Mouse (Mus musculus) forebrain, embryonic 16.5 days (tissue): ENCODE measurements around the gene Cep170. TPM values are rescaled to one million over a fixed set of nuclear protein-coding genes. Genes with fewer than 3 reads are reported as not detected.

Source experiments
- ATAC-seq: fragments of 200-750 bp; cut with Nextera tagmentation; 2 replicates; pipeline ENCODE4 v1.8.0; 2017; ENCODE audit warnings: mild to moderate bottlenecking, moderate library complexity
- H3K27ac ChIP-seq: fragments of 300-500 bp; sonication (generic); 2 replicates; pipeline ENCODE4 v1.5.1; 2014; ENCODE audit warnings: low read length, control low read depth
- H3K27me3 ChIP-seq: fragments of 300-500 bp; sonication (generic); replicated peaks from 2 replicates; pipeline ENCODE4 v1.6.1; 2014; ENCODE audit warnings: low read length; ENCODE audit not compliant: control insufficient read depth, insufficient read depth
- H3K36me3 ChIP-seq: fragments of 300-500 bp; sonication (generic); 2 replicates; pipeline ENCODE4 v1.6.1; 2014; ENCODE audit not compliant: control insufficient read depth, insufficient read depth
- H3K4me1 ChIP-seq: fragments of 300-500 bp; sonication (generic); replicated peaks from 2 replicates; pipeline ENCODE4 v1.6.1; 2014; ENCODE audit warnings: low read length; ENCODE audit not compliant: control insufficient read depth, insufficient read depth
- H3K4me2 ChIP-seq: fragments of 300-500 bp; sonication (generic); 2 replicates; pipeline ENCODE4 v1.6.1; 2014; ENCODE audit warnings: mild to moderate bottlenecking, low read length, control low read depth
- H3K4me3 ChIP-seq: fragments of 300-500 bp; sonication (generic); replicated peaks from 2 replicates; pipeline ENCODE4 v1.5.1; 2014; ENCODE audit warnings: mild to moderate bottlenecking, low read length, control low read depth
- H3K9ac ChIP-seq: fragments of 300-500 bp; sonication (generic); replicated peaks from 2 replicates; pipeline ENCODE4 v1.6.1; 2014; ENCODE audit warnings: low read depth, low read length, control low read depth
- H3K9me3 ChIP-seq: fragments of 300-500 bp; sonication (generic); 2 replicates; pipeline ENCODE4 v1.6.1; 2016; ENCODE audit warnings: low read length; ENCODE audit not compliant: control insufficient read depth
- WGBS: fragments of 180-500 bp; shearing (Covaris S2); extraction: QIAGEN DNeasy Blood & Tissue Kit; methylation state at CpG from one replicate; pipeline ENCODE4 v1.1.7; 2014; 5-methylcytosine and 5-hydroxymethylcytosine counted together
- polyA plus RNA-seq: library from polyadenylated mRNA; unstranded; fragments of >200 nt; fragmentation: Nextera tagmentation; extraction: Ambion mirVana; gene quantifications from 2 replicates; pipeline ENCODE4 v1.2.1, GENCODE M21; 2015

The Cep170 gene
- polyA plus RNA-seq, 1 experiment from 2014 or later, result 152 TPM

- Histone ChIP-seq H3K9ac (no peak overlapping the region), H3K4me1 (peaks cover 6% of the 10 kb centered on the region), H3K9me3 (no peaks in the 10 kb centered on the region), H3K4me2 (no peak overlapping the region), H3K27me3 (no peaks in the 10 kb centered on the region), H3K27ac (no peak overlapping the region), H3K36me3 (peaks cover 10% of the 10 kb centered on the region; the same call in 1 of the 2 replicates), H3K4me3 (no peak overlapping the region)
- ATAC-seq, result no peak
- 92% methylated on average over 7 of the region's 7 CpGs for WGBS
Measured at GRCm38 (mm10) chr1:176789326-176789725, 24.5 kb downstream of the Cep170 start.

GRCm38 (mm10) chr1:176774533-176774932, 39.3 kb downstream of the Cep170 start:
- ATAC-seq, result no peak
- H3K36me3 ChIP-seq, result peaks cover 23% of the 10 kb centered on the region
- H3K27me3 ChIP-seq, result no peaks in the 10 kb centered on the region
- no peak overlapping the region for H3K4me2 ChIP-seq
- 36% methylated on average over 4 of the region's 4 CpGs for WGBS
- H3K27ac ChIP-seq, result no peak overlapping the region
- H3K9me3 ChIP-seq, result no peaks in the 10 kb centered on the region
- no peaks in the 10 kb centered on the region for H3K4me1 ChIP-seq
- H3K9ac ChIP-seq, result no peak overlapping the region
- no peak overlapping the region for H3K4me3 ChIP-seq

- ATAC-seq, result no peak
- H3K4me1 ChIP-seq, result no peaks in the 10 kb centered on the region
- no peaks in the 10 kb centered on the region for H3K27me3 ChIP-seq
- H3K4me2 ChIP-seq, result no peak overlapping the region
- WGBS, result 83% methylated on average over 2 of the region's 2 CpGs
- H3K27ac ChIP-seq, result no peak overlapping the region
- no peak overlapping the region for H3K4me3 ChIP-seq
- peaks cover 4% of the 10 kb centered on the region for H3K36me3 ChIP-seq
- no peak overlapping the region for H3K9ac ChIP-seq
- H3K9me3 ChIP-seq, result no peaks in the 10 kb centered on the region
Measured at GRCm38 (mm10) chr1:176762295-176762694, 51.6 kb downstream of the Cep170 start.

GRCm38 (mm10) chr1:176760673-176761072, 53.2 kb downstream of the Cep170 start:
- Histone ChIP-seq H3K36me3 (peaks cover 13% of the 10 kb centered on the region), H3K4me2 (no peak overlapping the region), H3K4me3 (no peak overlapping the region), H3K9me3 (no peaks in the 10 kb centered on the region), H3K27me3 (no peaks in the 10 kb centered on the region), H3K27ac (no peak overlapping the region), H3K4me1 (no peaks in the 10 kb centered on the region), H3K9ac (no peak overlapping the region)
- WGBS, result 100% methylated on average over 1 of the region's 1 CpGs
- ATAC-seq, result no peak

- Histone ChIP-seq H3K27me3 (no peaks in the 10 kb centered on the region), H3K4me1 (peaks cover 7% of the 10 kb centered on the region), H3K9ac (no peak overlapping the region), H3K4me3 (no peak overlapping the region), H3K36me3 (peaks cover 22% of the 10 kb centered on the region), H3K27ac (no peak overlapping the region), H3K4me2 (no peak overlapping the region), H3K9me3 (no peaks in the 10 kb centered on the region)
- 90% methylated on average over 9 of the region's 9 CpGs for WGBS
- ATAC-seq, result no peak
Measured at GRCm38 (mm10) chr1:176755586-176755985, 58.3 kb downstream of the Cep170 start.

- no peaks in the 10 kb centered on the region for H3K9me3 ChIP-seq
- no peaks in the 10 kb centered on the region for H3K27me3 ChIP-seq
- no peak overlapping the region for H3K4me2 ChIP-seq
- 42% methylated on average over 14 of the region's 14 CpGs for WGBS
- H3K4me3 ChIP-seq, result no peak overlapping the region
- no peak overlapping the region for H3K9ac ChIP-seq
- peak; percentile 68 for ATAC-seq
- peaks cover 26% of the 10 kb centered on the region for H3K36me3 ChIP-seq
- H3K4me1 ChIP-seq, result peaks cover 7% of the 10 kb centered on the region
- H3K27ac ChIP-seq, result no peak overlapping the region
Measured at GRCm38 (mm10) chr1:176753861-176754718, 59.8 kb downstream of the Cep170 start.

- no peak overlapping the region for H3K4me2 ChIP-seq
Measured at GRCm38 (mm10) chr1:176749708-176750107, 64.2 kb downstream of the Cep170 start.

GRCm38 (mm10) chr1:176732834-176733233, 81.0 kb downstream of the Cep170 start:
- no peak overlapping the region for H3K9ac ChIP-seq
- no peak overlapping the region for H3K4me3 ChIP-seq
- no peaks in the 10 kb centered on the region for H3K9me3 ChIP-seq
- WGBS, result 93% methylated on average over 2 of the region's 2 CpGs
- H3K36me3 ChIP-seq, result peaks cover 37% of the 10 kb centered on the region
- H3K4me1 ChIP-seq, result no peaks in the 10 kb centered on the region
- no peaks in the 10 kb centered on the region for H3K27me3 ChIP-seq
- no peak for ATAC-seq
- no peak overlapping the region for H3K27ac ChIP-seq
- no peak overlapping the region for H3K4me2 ChIP-seq

More at GRCm38 (mm10) chr1:176749708-176750107, 64.2 kb downstream of the Cep170 start:
- Histone ChIP-seq H3K27me3 (no peaks in the 10 kb centered on the region), H3K4me1 (peaks cover 7% of the 10 kb centered on the region), H3K27ac (no peak overlapping the region), H3K4me3 (no peak overlapping the region), H3K9me3 (no peaks in the 10 kb centered on the region), H3K9ac (no peak overlapping the region), H3K36me3 (peaks cover 10% of the 10 kb centered on the region; the same call in 1 of the 2 replicates)
- WGBS, result 94% methylated on average over 7 of the region's 7 CpGs
- no peak for ATAC-seq

GRCm38 (mm10) chr1:176730528-176730927, 83.3 kb downstream of the Cep170 start:
- no peak for ATAC-seq

More at GRCm38 (mm10) chr1:176730528-176730927, 83.3 kb downstream of the Cep170 start:
- H3K4me1 ChIP-seq, result no peaks in the 10 kb centered on the region
- no peak overlapping the region for H3K9ac ChIP-seq
- 89% methylated on average over 2 of the region's 2 CpGs for WGBS
- peaks cover 28% of the 10 kb centered on the region for H3K36me3 ChIP-seq
- no peaks in the 10 kb centered on the region for H3K9me3 ChIP-seq
- no peak overlapping the region for H3K4me2 ChIP-seq
- no peak overlapping the region for H3K27ac ChIP-seq
- no peak overlapping the region for H3K4me3 ChIP-seq
- H3K27me3 ChIP-seq, result no peaks in the 10 kb centered on the region
